Mouse (Mus musculus) forebrain, embryonic 14.5 days (tissue): Measurements from ENCODE around the gene Npy4r. TPM values are rescaled to one million over a fixed set of nuclear protein-coding genes. Genes with fewer than 3 reads are reported as not detected.
A peak's percentile ranks its signal among the peaks of the same experiment; 100 is the strongest.

Experiments
- ATAC-seq: fragments of 200-750 bp; cut with Nextera tagmentation; 2 replicates; pipeline ENCODE4 v1.8.0; 2017; ENCODE audit warnings: mild to moderate bottlenecking, moderate library complexity
- DNase-seq: peaks from one replicate; pipeline ENCODE4 v3.0.0-alpha.2; 2015; ENCODE audit warnings: low spot score
- H3K27ac ChIP-seq: fragments of 300-500 bp; sonication (generic); 2 replicates; pipeline ENCODE4 v1.5.1; 2014; ENCODE audit warnings: low read depth, mild to moderate bottlenecking, control low read depth, low read length, moderate library complexity
- H3K27me3 ChIP-seq: fragments of 300-500 bp; sonication (generic); replicated peaks from 2 replicates; pipeline ENCODE4 v1.6.1; 2014; ENCODE audit warnings: low read length, control low read depth, mixed read lengths; ENCODE audit not compliant: control insufficient read depth, insufficient read depth
- H3K36me3 ChIP-seq: fragments of 300-500 bp; sonication (generic); 2 replicates; pipeline ENCODE4 v1.6.1; 2014; ENCODE audit warnings: low read length, control low read depth; ENCODE audit not compliant: control insufficient read depth, insufficient read depth
- H3K4me1 ChIP-seq: fragments of 300-500 bp; sonication (generic); 2 replicates; pipeline ENCODE4 v1.6.1; 2014; ENCODE audit warnings: antibody characterized with exemption, low read length, control low read depth; ENCODE audit not compliant: control insufficient read depth, insufficient read depth
- H3K4me2 ChIP-seq: fragments of 300-500 bp; sonication (generic); 2 replicates; pipeline ENCODE4 v1.6.1; 2014; ENCODE audit warnings: mild to moderate bottlenecking, control low read depth, low read length
- H3K4me3 ChIP-seq: fragments of 300-500 bp; sonication (generic); 2 replicates; pipeline ENCODE4 v1.5.1; 2014; ENCODE audit warnings: low read depth, low read length, control low read depth
- H3K9ac ChIP-seq: fragments of 300-500 bp; sonication (generic); 2 replicates; pipeline ENCODE4 v1.6.1; 2014; ENCODE audit warnings: mild to moderate bottlenecking, low read length, control low read depth, moderate library complexity
- H3K9me3 ChIP-seq: fragments of 300-500 bp; sonication (generic); replicated peaks from 2 replicates; pipeline ENCODE4 v1.6.1; 2016; ENCODE audit warnings: low read length, control low read depth, mixed read lengths; ENCODE audit not compliant: control insufficient read depth
- WGBS: fragments of 180-500 bp; shearing (Covaris S2); extraction: QIAGEN DNeasy Blood & Tissue Kit; methylation state at CpG from one replicate; pipeline ENCODE4 v1.1.7; 2014; 5-methylcytosine and 5-hydroxymethylcytosine counted together
- polyA plus RNA-seq: library from polyadenylated mRNA; unstranded; fragments of >200 nt; fragmentation: Nextera tagmentation; extraction: Ambion mirVana; gene quantifications from 2 replicates; pipeline ENCODE4 v1.2.1, GENCODE M21; 2014

Gene Npy4r
- 0.05 and 0.07 TPM in 2 replicates for polyA plus RNA-seq

- Histone ChIP-seq H3K36me3 (no peaks in the 10 kb centered on the region), H3K4me2 (no peak within 1 kb of the TSS; the same call in 1 of the 2 replicates), H3K27me3 (no peaks in the 10 kb centered on the region), H3K27ac (no peak within 1 kb of the TSS), H3K9me3 (no peaks in the 10 kb centered on the region), H3K4me3 (no peak within 1 kb of the TSS), H3K4me1 (no peaks in the 10 kb centered on the region), H3K9ac (no peak within 1 kb of the TSS)
- WGBS, result 27% methylated on average over 16 of the region's 16 CpGs
- DNase-seq, result peak; percentile 14
- no peak for ATAC-seq
Measured at GRCm38 (mm10) chr14:34152342-34152741, at the start of gene Npy4r. Npy4r (minus strand) TSS chr14:34152489.

DNA sequence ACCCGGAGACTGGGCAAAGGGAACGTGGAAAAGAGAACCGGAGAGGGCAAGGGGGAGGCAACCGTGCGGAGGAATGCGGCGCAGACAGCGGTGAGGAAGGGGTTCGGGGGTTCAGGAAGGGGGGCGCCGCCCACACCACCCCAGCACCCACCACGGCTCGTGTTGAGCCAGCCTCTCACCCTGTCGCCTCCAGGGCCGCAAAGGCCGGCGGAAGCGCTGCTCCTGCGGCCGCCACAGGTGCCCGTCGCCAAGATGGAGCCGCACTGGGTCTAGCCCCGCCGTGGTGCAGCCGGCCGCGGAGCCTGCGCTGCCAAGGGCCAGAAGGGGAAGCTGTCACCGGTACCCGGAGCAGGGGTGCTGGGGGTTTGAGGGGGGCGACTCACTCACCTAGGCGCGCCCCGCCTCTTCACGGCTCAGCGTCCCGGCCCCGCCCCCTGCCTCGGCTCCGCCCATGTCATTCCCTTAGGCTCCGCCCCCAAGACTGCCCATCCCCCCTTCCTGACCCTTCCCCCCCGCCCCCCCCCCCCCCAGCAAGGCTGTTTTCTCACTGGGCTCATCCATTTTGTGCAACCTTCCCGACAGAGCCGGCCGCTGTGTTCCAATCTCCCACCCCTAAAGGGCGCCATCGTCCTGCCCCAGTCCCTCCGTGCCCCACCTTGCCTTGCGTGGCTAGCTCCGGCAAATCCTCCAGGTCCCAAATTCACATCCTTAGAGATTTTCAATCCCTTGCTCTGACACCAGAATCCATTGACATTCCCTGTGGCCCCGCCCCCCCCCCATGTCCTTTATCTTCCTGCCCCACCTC, 49.1 kb upstream of the Npy4r start, which contains the start of gene Gprin2:
Gene Gprin2, minus strand, starts transcription at position 423 of the 805 bp plus-strand sequence.
- WGBS, result 2% methylated on average over 46 of the region's 52 CpGs
- Histone ChIP-seq H3K4me3 (peak within 1 kb of the TSS; percentile 72), H3K9ac (peak within 1 kb of the TSS; percentile 76), H3K4me1 (no peaks in the 10 kb centered on the region), H3K36me3 (no peaks in the 10 kb centered on the region), H3K27me3 (no peaks in the 10 kb centered on the region), H3K27ac (peak within 1 kb of the TSS; percentile 40), H3K9me3 (no peaks in the 10 kb centered on the region), H3K4me2 (peak within 1 kb of the TSS; percentile 83)
- DNase-seq, result peak; percentile 48
- ATAC-seq, result peak; percentile 79

- Histone ChIP-seq H3K27ac (peak overlapping the region; percentile 40), H3K9ac (peak overlapping the region; percentile 76), H3K9me3 (no peaks in the 10 kb centered on the region), H3K36me3 (no peaks in the 10 kb centered on the region), H3K27me3 (no peaks in the 10 kb centered on the region), H3K4me2 (peak overlapping the region; percentile 83), H3K4me3 (peak overlapping the region; percentile 72), H3K4me1 (no peaks in the 10 kb centered on the region)
- DNase-seq (peak; percentile 65), ATAC-seq (peak; percentile 83)
- 3% methylated on average over 19 of the region's 19 CpGs for WGBS
Measured at GRCm38 (mm10) chr14:34200738-34201230, 48.5 kb upstream of the Npy4r start.

GRCm38 (mm10) chr14:34196706-34197105, 44.4 kb upstream of the Npy4r start:
- 58% methylated on average over 4 of the region's 4 CpGs for WGBS
- Histone ChIP-seq H3K9ac (no peak overlapping the region), H3K4me1 (no peaks in the 10 kb centered on the region), H3K36me3 (0 out of 2 replicates have a peak, but pooled peaks cover 5% of the 10 kb centered on the region), H3K27me3 (no peaks in the 10 kb centered on the region), H3K4me2 (no peak overlapping the region), H3K9me3 (no peaks in the 10 kb centered on the region), H3K4me3 (no peak overlapping the region), H3K27ac (no peak overlapping the region)
- no peak for ATAC-seq
- DNase-seq, result no peak

DNA sequence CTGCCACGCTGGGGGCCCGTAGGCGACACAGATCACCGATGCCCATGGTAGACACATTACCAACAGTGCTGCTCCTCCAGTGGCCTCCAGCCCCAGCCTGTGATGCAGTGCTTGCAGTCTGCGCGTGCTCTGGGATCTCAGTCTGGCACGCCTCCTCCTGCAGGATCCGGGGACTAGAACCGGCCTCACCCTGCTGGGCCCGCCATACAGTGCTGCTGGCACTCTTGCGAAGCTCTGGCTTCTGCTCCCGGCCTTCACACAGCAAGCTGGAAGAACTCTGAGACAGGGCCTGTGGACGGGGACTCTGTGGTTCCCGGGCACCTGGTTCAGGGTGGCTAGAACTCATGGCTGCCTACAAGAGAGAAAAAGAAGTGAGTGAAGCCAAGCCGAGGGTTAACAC, 43.2 kb upstream of the Npy4r start:
- Histone ChIP-seq H3K4me3 (no peak overlapping the region), H3K4me2 (no peak overlapping the region), H3K36me3 (0 out of 2 replicates have a peak, but pooled peaks cover 5% of the 10 kb centered on the region), H3K27ac (no peak overlapping the region), H3K4me1 (no peaks in the 10 kb centered on the region), H3K9me3 (no peaks in the 10 kb centered on the region), H3K9ac (no peak overlapping the region), H3K27me3 (no peaks in the 10 kb centered on the region)
- ATAC-seq, result no peak
- 92% methylated on average over 15 of the region's 15 CpGs for WGBS
- no peak for DNase-seq

DNA sequence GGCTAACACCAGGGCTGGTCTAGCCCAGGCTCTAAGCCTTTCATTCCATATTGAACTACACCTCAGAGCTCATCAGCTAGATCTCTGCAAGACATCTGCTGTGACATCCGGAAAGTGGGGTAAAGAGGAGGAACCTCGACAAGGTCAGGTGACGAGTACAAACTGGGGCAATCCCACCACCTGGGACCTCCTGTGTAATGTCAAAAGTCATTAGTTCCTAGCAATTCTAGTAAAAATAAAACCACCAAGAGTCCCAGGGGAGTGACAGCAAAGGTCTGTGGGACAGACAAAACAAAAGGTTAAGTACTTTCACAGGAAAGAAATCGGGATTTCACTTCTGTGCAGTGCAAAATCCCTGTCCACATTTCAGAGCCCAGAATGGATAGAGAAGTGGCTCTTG, 41.6 kb upstream of the Npy4r start:
- no peak for ATAC-seq
- H3K4me2 ChIP-seq, result no peak overlapping the region
- H3K9ac ChIP-seq, result no peak overlapping the region
- DNase-seq, result no peak
- no peaks in the 10 kb centered on the region for H3K27me3 ChIP-seq
- no peak overlapping the region for H3K4me3 ChIP-seq
- H3K27ac ChIP-seq, result no peak overlapping the region
- 0 out of 2 replicates have a peak, but pooled peaks cover 5% of the 10 kb centered on the region for H3K36me3 ChIP-seq
- 85% methylated on average over 4 of the region's 4 CpGs for WGBS
- no peaks in the 10 kb centered on the region for H3K9me3 ChIP-seq
- H3K4me1 ChIP-seq, result no peaks in the 10 kb centered on the region

- 86% methylated on average over 7 of the region's 7 CpGs for WGBS
- no peaks in the 10 kb centered on the region for H3K9me3 ChIP-seq
- H3K4me1 ChIP-seq, result no peaks in the 10 kb centered on the region
- H3K36me3 ChIP-seq, result 0 out of 2 replicates have a peak, but pooled peaks cover 5% of the 10 kb centered on the region
- H3K4me2 ChIP-seq, result no peak overlapping the region
- no peak overlapping the region for H3K27ac ChIP-seq
- H3K27me3 ChIP-seq, result no peaks in the 10 kb centered on the region
- no peak overlapping the region for H3K4me3 ChIP-seq
- no peak overlapping the region for H3K9ac ChIP-seq
- DNase-seq (no peak), ATAC-seq (no peak)
Measured at GRCm38 (mm10) chr14:34190361-34190760, 38.1 kb upstream of the Npy4r start.

- no peak overlapping the region for H3K4me2 ChIP-seq
- DNase-seq (no peak), ATAC-seq (no peak)
- H3K27me3 ChIP-seq, result no peaks in the 10 kb centered on the region
- no peaks in the 10 kb centered on the region for H3K4me1 ChIP-seq
- no peaks in the 10 kb centered on the region for H3K9me3 ChIP-seq
- H3K4me3 ChIP-seq, result no peak overlapping the region
- H3K36me3 ChIP-seq, result no peaks in the 10 kb centered on the region
- 67% methylated on average over 5 of the region's 5 CpGs for WGBS
- no peak overlapping the region for H3K9ac ChIP-seq
- no peak overlapping the region for H3K27ac ChIP-seq
Measured at GRCm38 (mm10) chr14:34188629-34189028, 36.3 kb upstream of the Npy4r start.

DNA sequence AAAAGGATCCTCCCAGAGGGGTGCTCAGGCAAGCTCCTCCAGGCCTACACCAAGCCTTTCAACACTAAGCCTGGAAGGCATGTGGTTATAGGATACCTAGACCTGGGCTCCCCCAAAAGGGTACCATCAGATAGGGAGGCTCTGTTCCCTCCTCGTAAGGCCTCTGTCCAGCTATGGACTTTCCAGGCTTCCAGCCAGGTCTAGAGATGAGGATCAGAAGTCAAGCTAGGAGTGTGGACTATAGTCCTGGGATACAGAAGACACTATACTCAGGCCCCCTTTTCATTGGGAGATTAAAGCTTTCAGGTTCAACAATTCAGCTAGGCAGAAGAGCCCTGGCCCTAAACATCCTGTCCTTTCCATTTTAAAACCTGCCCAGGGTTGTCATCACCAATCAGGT, 30.8 kb upstream of the Npy4r start:
- Histone ChIP-seq H3K4me3 (no peak overlapping the region), H3K27ac (no peak overlapping the region), H3K9ac (no peak overlapping the region), H3K36me3 (no peaks in the 10 kb centered on the region), H3K4me2 (no peak overlapping the region), H3K27me3 (no peaks in the 10 kb centered on the region), H3K4me1 (no peaks in the 10 kb centered on the region), H3K9me3 (0 out of 2 replicates have a peak, but pooled peaks cover 3% of the 10 kb centered on the region)
- DNase-seq (no peak), ATAC-seq (no peak)
- WGBS, result 88% methylated on average over 1 of the region's 1 CpGs
